Mouse (Mus musculus): Measurements from ENCODE around the gene Akap13.

DNA sequence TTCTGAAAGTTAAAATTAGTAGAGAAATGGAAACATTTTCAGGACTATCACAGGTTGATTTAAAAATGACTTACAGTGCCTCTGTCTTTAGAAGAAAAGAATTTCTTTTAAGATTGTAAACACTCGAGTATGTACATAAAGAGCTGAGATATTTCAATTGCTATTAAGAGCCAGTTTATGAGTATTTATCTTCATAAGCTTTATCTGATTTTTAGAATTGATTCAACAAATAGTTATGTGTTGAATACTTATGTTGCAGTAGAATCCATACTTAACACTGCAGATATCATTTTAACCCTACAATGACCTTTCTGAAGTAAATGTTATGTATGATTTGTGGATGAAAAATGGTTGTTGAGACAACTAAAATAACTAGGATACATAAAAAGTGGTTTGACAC lies 136.6 kb downstream of the Akap13 start:
- TF ChIP-seq POLR2A (IDR thresholded peaks at IDR 0.05; ENCODE audit: extremely low read depth, insufficient read depth, low read length) = no peak
- TF ChIP-seq CTCF (IDR thresholded peaks at IDR 0.05; ENCODE audit: extremely low read depth, insufficient read depth, low read length) = no peak

All from cortical plate, adult 2 months (tissue).